7 mouse cellular contexts compared by ENCODE assay signal in genomic region chr19:44301176-44301575, GRCm38 (mm10). TPM values are rescaled to one million over a fixed set of nuclear protein-coding genes. Genes with fewer than 3 reads are reported as not detected.
A peak's percentile ranks its signal among the peaks of the same experiment; 100 is the strongest.
DNase-seq lines count a peak whose midpoint lies in the region; ATAC-seq lines count a peak whose summit lies in the region.

No protein-coding gene starts in this region.

- H3K27me3 ChIP-seq in limb, embryonic 12.5 days: no peaks in the 10 kb centered on the region
- H3K27me3 ChIP-seq in limb, embryonic 10.5 days (ENCODE audit: low read depth, poor library complexity, severe bottlenecking): no peaks in the 10 kb centered on the region
- H3K27me3 ChIP-seq in embryonic facial prominence, embryonic 10.5 days (replicated peaks; ENCODE audit: low read depth, poor library complexity, severe bottlenecking): no peaks in the 10 kb centered on the region
- H3K27me3 ChIP-seq in intestine, embryonic 14.5 days (replicated peaks; ENCODE audit: control insufficient read depth, insufficient read depth, low read length): no peaks in the 10 kb centered on the region
- no peaks in the 10 kb centered on the region for H3K27me3 ChIP-seq in neural tube, embryonic 12.5 days (replicated peaks)

- peaks cover 100% of the 10 kb centered on the region for H3K36me3 ChIP-seq in limb, embryonic 12.5 days
- peaks cover 99% of the 10 kb centered on the region for H3K36me3 ChIP-seq in limb, embryonic 10.5 days
- peaks cover 99% of the 10 kb centered on the region for H3K36me3 ChIP-seq in embryonic facial prominence, embryonic 10.5 days (replicated peaks)
- peaks cover 99% of the 10 kb centered on the region for H3K36me3 ChIP-seq in intestine, embryonic 14.5 days (ENCODE audit: control insufficient read depth, insufficient read depth, low read length)
- H3K36me3 ChIP-seq in neural tube, embryonic 12.5 days: peaks cover 98% of the 10 kb centered on the region

- peak overlapping the region; percentile 26; the same call in 1 of the 2 replicates for H3K4me2 ChIP-seq in limb, embryonic 12.5 days
- no peak overlapping the region for H3K4me2 ChIP-seq in intestine, embryonic 14.5 days (ENCODE audit: low read length)
- peak overlapping the region; percentile 97 for H3K4me2 ChIP-seq in neural tube, embryonic 12.5 days (replicated peaks)

- no peaks in the 10 kb centered on the region for H3K9me3 ChIP-seq in limb, embryonic 12.5 days
- H3K9me3 ChIP-seq in limb, embryonic 10.5 days (replicated peaks): no peaks in the 10 kb centered on the region
- no peaks in the 10 kb centered on the region for H3K9me3 ChIP-seq in embryonic facial prominence, embryonic 10.5 days
- H3K9me3 ChIP-seq in intestine, embryonic 14.5 days (ENCODE audit: control insufficient read depth, low read length): no peaks in the 10 kb centered on the region
- no peaks in the 10 kb centered on the region for H3K9me3 ChIP-seq in neural tube, embryonic 12.5 days

- no peak overlapping the region for H3K9ac ChIP-seq in limb, embryonic 12.5 days (replicated peaks)
- H3K9ac ChIP-seq in intestine, embryonic 14.5 days (ENCODE audit: low read length): no peak overlapping the region
- no peak overlapping the region for H3K9ac ChIP-seq in neural tube, embryonic 12.5 days

- no peak overlapping the region for H3K4me3 ChIP-seq in limb, embryonic 12.5 days (replicated peaks)
- H3K4me3 ChIP-seq in limb, embryonic 10.5 days: no peak overlapping the region
- peak overlapping the region; percentile 8; the same call in 1 of the 2 replicates for H3K4me3 ChIP-seq in embryonic facial prominence, embryonic 10.5 days
- H3K4me3 ChIP-seq in intestine, embryonic 14.5 days (ENCODE audit: low read depth, low read length): no peak overlapping the region
- no peak overlapping the region for H3K4me3 ChIP-seq in neural tube, embryonic 12.5 days

- no peak for ATAC-seq in limb, embryonic 12.5 days (ENCODE audit: insufficient number of reproducible peaks, insufficient read depth, low FRiP score, low TSS enrichment, low read depth)
- ATAC-seq in intestine, embryonic 14.5 days (replicated peaks; ENCODE audit: low FRiP score, low TSS enrichment, low read depth): no peak
- ATAC-seq in neural tube, embryonic 12.5 days (ENCODE audit: low FRiP score, low read depth): no peak

- WGBS in limb, embryonic 12.5 days: 78% methylated on average over 16 of the region's 16 CpGs
- 90% methylated on average over 16 of the region's 16 CpGs for WGBS in limb, embryonic 10.5 days
- WGBS in embryonic facial prominence, embryonic 10.5 days: 92% methylated on average over 16 of the region's 16 CpGs
- 58% methylated on average over 16 of the region's 16 CpGs for WGBS in intestine, embryonic 14.5 days
- 81% methylated on average over 16 of the region's 16 CpGs for WGBS in neural tube, embryonic 12.5 days

- no peak for DNase-seq in limb, embryonic 10.5 days (ENCODE audit: low spot score)
- peak; percentile 10 for DNase-seq in embryonic facial prominence, embryonic 10.5 days (ENCODE audit: low spot score)
- DNase-seq in intestine, embryonic 14.5 days (ENCODE audit: low spot score): peak; percentile 68
- no peak for DNase-seq in heart, adult 18-20 months
- no peak for DNase-seq in adrenal gland, postnatal 36 days

- no peak overlapping the region for H3K27ac ChIP-seq in limb, embryonic 12.5 days
- no peak overlapping the region for H3K27ac ChIP-seq in limb, embryonic 10.5 days
- H3K27ac ChIP-seq in embryonic facial prominence, embryonic 10.5 days (replicated peaks): no peak overlapping the region
- H3K27ac ChIP-seq in intestine, embryonic 14.5 days (ENCODE audit: low read depth): no peak overlapping the region
- H3K27ac ChIP-seq in neural tube, embryonic 12.5 days: no peak overlapping the region

- peaks cover 67% of the 10 kb centered on the region for H3K4me1 ChIP-seq in limb, embryonic 12.5 days (replicated peaks)
- H3K4me1 ChIP-seq in limb, embryonic 10.5 days: peaks cover 48% of the 10 kb centered on the region
- H3K4me1 ChIP-seq in embryonic facial prominence, embryonic 10.5 days: peaks cover 52% of the 10 kb centered on the region
- H3K4me1 ChIP-seq in intestine, embryonic 14.5 days (replicated peaks; ENCODE audit: control insufficient read depth, insufficient read depth, low read length): peaks cover 51% of the 10 kb centered on the region
- H3K4me1 ChIP-seq in neural tube, embryonic 12.5 days: peaks cover 71% of the 10 kb centered on the region

RNA-seq across cellular contexts. Expression of gene Scd2, which starts 7.7 kb away (rescaled TPM):
- polyA plus RNA-seq in limb, embryonic 12.5 days (2016; fragmentation: Nextera tagmentation; extraction: Ambion mirVana): 304 and 317 TPM in 2 replicates
- 324 and 335 TPM in 2 replicates for polyA plus RNA-seq in limb, embryonic 10.5 days (2016; fragmentation: Nextera tagmentation; extraction: Ambion mirVana)
- polyA plus RNA-seq in embryonic facial prominence, embryonic 10.5 days (2016; fragmentation: Nextera tagmentation; extraction: Ambion mirVana): 324 and 353 TPM in 2 replicates
- polyA plus RNA-seq in intestine, embryonic 14.5 days (2014; fragmentation: Nextera tagmentation; extraction: Ambion mirVana): 341 and 386 TPM in 2 replicates
- polyA plus RNA-seq in neural tube, embryonic 12.5 days (2016; fragmentation: Nextera tagmentation; extraction: Ambion mirVana): 353 and 371 TPM in 2 replicates
- 1 to 10 TPM; 9.1 to 9.4 TPM for total RNA-seq in heart, adult 18-20 months (2021)
- 100 to 1,000 TPM; 596 to 993 TPM for total RNA-seq in adrenal gland, postnatal 36 days (2021)

RNA-seq across cellular contexts. Expression of gene Scd4, which starts 31.7 kb away (rescaled TPM):
- 0.06 TPM in 1 of 2 replicates, not detected in the other for polyA plus RNA-seq in limb, embryonic 12.5 days (2016; fragmentation: Nextera tagmentation; extraction: Ambion mirVana)
- 0.08 and 0.11 TPM in 2 replicates for polyA plus RNA-seq in limb, embryonic 10.5 days (2016; fragmentation: Nextera tagmentation; extraction: Ambion mirVana)
- 0.05 and 0.10 TPM in 2 replicates for polyA plus RNA-seq in embryonic facial prominence, embryonic 10.5 days (2016; fragmentation: Nextera tagmentation; extraction: Ambion mirVana)
- polyA plus RNA-seq in intestine, embryonic 14.5 days (2014; fragmentation: Nextera tagmentation; extraction: Ambion mirVana): 0.08 and 0.20 TPM in 2 replicates
- polyA plus RNA-seq in neural tube, embryonic 12.5 days (2016; fragmentation: Nextera tagmentation; extraction: Ambion mirVana): 0.05 and 0.08 TPM in 2 replicates
- 1 to 10 TPM; 4.3 to 7.8 TPM for total RNA-seq in heart, adult 18-20 months (2021)
- 1 to 10 TPM; 5.1 to 8.5 TPM for total RNA-seq in adrenal gland, postnatal 36 days (2021)

Comparison
In these comparisons a context has a peak if more than half of its experiments do, and no peak if none do; other contexts are left out.
1. DNase-seq: peak in embryonic facial prominence, embryonic 10.5 days (single experiment) and intestine, embryonic 14.5 days (single experiment); none in limb, embryonic 10.5 days (single experiment), heart, adult 18-20 months (0 of 2) and adrenal gland, postnatal 36 days (0 of 2).